9 mouse cellular contexts compared by ENCODE assay signal in genomic region chr2:38864011-38864410, GRCm38 (mm10).
DNase-seq lines count a peak whose midpoint lies in the region; ATAC-seq and TF ChIP-seq lines count a peak whose summit lies in the region.
"Had no signal": no experiment of that assay in that cellular context is flagged by ENCODE, and none has a peak within 500 bp of the region (broad histone marks: within the 10 kb centered on the region; RNA-seq: fewer than 3 reads in every experiment).

No protein-coding gene starts in this region.

- no peaks in the 10 kb centered on the region for H3K36me3 ChIP-seq in G1E (replicated peaks)
- H3K36me3 ChIP-seq in forebrain, embryonic 14.5 days (ENCODE audit: control insufficient read depth, insufficient read depth, low read length) = peaks cover 13% of the 10 kb centered on the region; the same call in 1 of the 2 replicates

- H3K4me1 ChIP-seq in G1E (ENCODE audit: insufficient read depth, low read depth, low read length) = no peaks in the 10 kb centered on the region
- H3K4me1 ChIP-seq in forebrain, embryonic 14.5 days (ENCODE audit: control insufficient read depth, insufficient read depth, low read length) = no peaks in the 10 kb centered on the region
- H3K4me1 ChIP-seq: heart, embryonic 15.5 days had no signal

- 0 out of 2 replicates have a peak, but pooled peaks have one; percentile 23 for TF ChIP-seq CTCF in G1E (IDR thresholded peaks at IDR 0.05; ENCODE audit: low read depth, low read length)

- no peaks in the 10 kb centered on the region for H3K9me3 ChIP-seq in G1E (replicated peaks)
- H3K9me3 ChIP-seq in forebrain, embryonic 14.5 days (replicated peaks; ENCODE audit: control insufficient read depth, low read length) = no peaks in the 10 kb centered on the region
- H3K9me3 ChIP-seq: heart, embryonic 15.5 days had no signal

- H3K4me3 ChIP-seq in G1E (ENCODE audit: low read depth, low read length) = no peak overlapping the region
- no peak overlapping the region for H3K4me3 ChIP-seq in forebrain, embryonic 14.5 days (ENCODE audit: low read depth, low read length)
- H3K4me3 ChIP-seq: heart, embryonic 15.5 days had no signal

- H3K27me3 ChIP-seq in G1E (ENCODE audit: insufficient read depth, low read length) = no peaks in the 10 kb centered on the region
- H3K27me3 ChIP-seq in forebrain, embryonic 14.5 days (replicated peaks; ENCODE audit: control insufficient read depth, insufficient read depth, low read length) = no peaks in the 10 kb centered on the region
- H3K27me3 ChIP-seq: heart, embryonic 15.5 days had no signal

- DNase-seq in cerebellum, postnatal 10 days = peak; percentile 43 to 68
- no peak for DNase-seq in cerebellum, adult 11 months
- DNase-seq in left cerebral cortex, adult 18-20 months (ENCODE audit: low spot score in 2 of 2) = peak; percentile 4 to 40
- no peak for DNase-seq in left cerebral cortex, postnatal 4 days
- no peak for DNase-seq in G1E (ENCODE audit: low spot score)
- DNase-seq in forebrain, embryonic 14.5 days (ENCODE audit: low spot score) = peak; percentile 78
- peak; percentile 28 for DNase-seq in lung, postnatal 14 days
- DNase-seq in testis, postnatal 14 days (ENCODE audit: low spot score) = no peak

- H3K27ac ChIP-seq in forebrain, embryonic 14.5 days (ENCODE audit: low read depth, low read length) = no peak overlapping the region
- H3K27ac ChIP-seq: heart, embryonic 15.5 days had no signal

- H3K9ac ChIP-seq in forebrain, embryonic 14.5 days (ENCODE audit: low read length) = no peak overlapping the region
- H3K9ac ChIP-seq: heart, embryonic 15.5 days had no signal

- WGBS in forebrain, embryonic 14.5 days = 52% methylated on average over 4 of the region's 4 CpGs

- intact Hi-C loops in left cerebral cortex, postnatal 4 days (cut with DNase I) = loop anchor here (5.0 kb wide), 2 partner anchors 67 to 222 kb away; partner anchors contain the start of gene Psmb7

- H3K4me2 ChIP-seq in forebrain, embryonic 14.5 days (ENCODE audit: low read length) = no peak overlapping the region
- H3K4me2 ChIP-seq: heart, embryonic 15.5 days had no signal

- peak; percentile 34; the same call in 1 of the 2 replicates for ATAC-seq in G1E (ENCODE audit: extremely low read depth, insufficient number of reproducible peaks, low FRiP score, poor library complexity, severe bottlenecking)
- peak; percentile 77 for ATAC-seq in forebrain, embryonic 14.5 days

Comparison
In these comparisons a context has a peak if more than half of its experiments do, and no peak if none do; other contexts are left out.
1. DNase-seq: peak in cerebellum, postnatal 10 days (2 of 2), left cerebral cortex, adult 18-20 months (2 of 2), forebrain, embryonic 14.5 days (single experiment) and lung, postnatal 14 days (single experiment); none in cerebellum, adult 11 months (single experiment), left cerebral cortex, postnatal 4 days (single experiment), G1E (single experiment) and testis, postnatal 14 days (single experiment).